Mouse (Mus musculus) gastrocnemius, adult 18-20 months (tissue): ENCODE measurements around the gene Abracl. TPM values are rescaled to one million over a fixed set of nuclear protein-coding genes. Genes with fewer than 3 reads are reported as not detected.
A peak's percentile ranks its signal among the peaks of the same experiment; 100 is the strongest.

Experiments
- DNase-seq: peaks from one replicate; pipeline ENCODE4 v3.0.0; 2021; ENCODE audit warnings: low spot score
- total RNA-seq, 2 experiments: library from RNA; stranded (reverse); gene quantifications; 2 replicates each; pipeline ENCODE4 v1.2.3; 2021

Gene Abracl
- total RNA-seq, 2 experiments from 2014 or later, result 1.9 to 2.7 TPM

DNA sequence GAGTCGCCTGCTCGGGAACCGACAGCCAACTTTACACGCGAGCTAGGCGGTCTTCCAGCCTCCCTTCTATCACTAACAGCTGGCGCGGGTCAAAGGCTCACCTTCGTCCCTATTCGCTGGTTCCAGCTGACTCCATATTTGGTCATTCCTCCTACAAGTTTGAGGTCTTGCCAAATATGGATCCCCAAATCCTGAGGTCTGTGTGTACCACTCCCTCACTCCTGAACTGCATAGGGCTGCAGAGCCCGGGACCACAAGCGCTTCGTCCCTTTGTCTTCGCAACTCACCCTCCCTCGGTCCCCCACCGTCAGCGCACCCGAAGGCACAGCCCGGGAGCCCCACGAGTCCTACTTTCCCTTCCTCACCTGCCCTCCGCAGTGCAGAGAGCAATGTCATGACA is 776 bp downstream of the Abracl start:
- peak; percentile 64 for DNase-seq

DNA sequence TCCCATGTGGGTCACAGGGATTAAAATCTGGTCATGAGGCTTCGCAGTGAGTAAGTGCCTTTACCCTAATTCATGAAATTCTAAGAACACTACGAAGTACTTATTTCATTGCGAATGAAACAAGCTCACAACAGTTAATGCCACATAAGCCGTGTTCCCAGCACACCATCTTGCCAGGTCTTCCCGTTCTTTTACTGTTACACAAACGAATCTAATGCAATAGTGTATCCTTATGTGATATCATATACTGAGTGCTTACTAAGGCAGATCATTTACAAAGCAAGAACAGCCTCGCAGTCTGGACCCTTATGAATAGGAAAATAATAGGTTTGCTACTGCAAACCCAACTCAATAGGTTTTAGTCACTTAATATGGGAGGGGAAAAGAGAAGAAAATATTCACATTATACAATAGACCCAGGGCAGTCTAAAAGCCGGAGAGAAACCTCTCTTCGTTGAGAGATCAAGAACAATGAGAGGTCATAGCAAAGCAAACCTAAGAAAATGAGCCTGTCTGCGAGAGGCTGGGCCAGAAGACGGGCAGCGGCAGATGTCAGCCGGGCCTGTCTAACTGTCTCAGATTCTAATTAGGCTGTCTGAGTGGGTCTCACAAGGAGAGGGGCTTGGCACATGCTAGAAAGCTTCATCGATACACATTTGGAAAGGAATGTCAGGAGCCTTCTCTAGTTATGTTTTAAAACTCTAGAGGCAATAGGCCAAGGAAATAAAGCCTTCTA is 1.3 kb downstream of the Abracl start:
- no peak for DNase-seq

DNA sequence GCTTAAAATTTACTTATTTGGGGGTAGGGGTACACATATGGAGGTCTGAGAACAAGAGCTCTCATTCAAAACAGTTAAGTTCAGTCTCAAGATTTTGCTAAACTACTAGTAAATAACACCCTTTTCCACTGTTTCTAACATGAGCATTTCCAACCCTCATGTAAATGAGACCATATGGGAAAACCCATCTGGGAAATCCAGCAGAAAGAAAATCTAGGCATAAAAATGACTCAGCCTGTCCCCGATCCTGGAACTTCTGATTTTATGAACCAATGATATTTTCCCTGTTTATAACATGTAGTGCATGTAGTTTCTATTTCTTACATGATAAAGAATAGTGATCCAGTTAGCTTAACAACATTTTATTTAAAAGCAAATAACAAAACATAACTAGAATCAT is 2.2 kb downstream of the Abracl start:
- no peak for DNase-seq

DNA sequence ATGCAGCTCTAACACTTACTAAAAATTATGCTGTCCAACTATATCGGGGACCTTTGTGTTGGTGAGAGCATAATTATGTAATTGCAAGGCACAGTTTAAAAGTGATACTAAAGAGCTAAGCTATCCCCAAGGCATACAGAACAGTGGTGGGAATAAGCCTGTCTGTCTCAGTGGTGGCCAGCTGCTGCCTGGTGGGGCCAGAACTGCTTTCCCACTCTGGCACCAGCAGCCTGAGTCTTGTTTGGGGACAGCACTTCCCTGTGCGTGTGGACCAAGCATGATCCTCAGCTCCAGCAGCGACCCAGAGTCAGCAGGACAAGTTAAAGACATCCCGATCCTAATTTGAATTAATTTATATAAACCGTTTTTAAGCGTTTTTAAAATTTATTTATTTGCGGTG is 2.6 kb downstream of the Abracl start:
- no peak for DNase-seq

DNA sequence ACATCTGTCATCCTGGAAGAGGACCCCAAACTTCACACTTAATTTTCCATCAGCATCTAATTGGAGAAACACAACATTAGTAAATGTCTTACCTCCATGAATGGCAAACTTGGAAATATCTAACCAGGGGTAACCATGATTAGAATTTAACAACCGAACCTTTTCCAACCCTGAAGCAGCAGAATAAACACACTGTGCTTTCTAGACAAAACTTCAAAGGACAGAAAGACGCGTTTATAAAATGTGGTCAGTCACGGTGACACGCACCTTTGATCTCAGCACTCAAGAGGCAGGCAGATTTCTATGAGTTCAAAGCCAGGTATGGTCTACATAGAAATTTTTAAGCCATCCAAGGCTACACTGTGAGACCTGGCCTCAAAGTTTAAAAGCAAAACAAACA is 11.3 kb downstream of the Abracl start:
- no peak for DNase-seq

DNA sequence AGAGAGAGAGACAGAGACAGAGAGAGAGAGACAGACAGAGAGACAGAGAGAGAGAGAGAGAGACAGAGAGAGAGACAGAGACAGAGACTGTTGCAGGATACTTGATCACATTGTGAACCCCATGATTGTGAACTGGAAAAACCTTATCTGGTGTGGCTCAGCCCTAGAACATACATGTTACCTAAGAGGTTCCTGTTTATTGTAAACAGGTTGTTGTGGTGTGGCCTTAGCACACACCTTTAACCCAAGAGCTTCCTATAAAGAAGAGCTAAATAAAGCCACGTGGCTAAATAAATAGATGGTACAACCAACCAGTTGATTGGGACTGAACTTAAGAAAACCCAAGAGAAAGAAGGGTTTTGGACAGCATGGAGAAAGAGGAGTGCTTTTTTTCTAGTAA is 13.3 kb downstream of the Abracl start:
- DNase-seq, result no peak

DNA sequence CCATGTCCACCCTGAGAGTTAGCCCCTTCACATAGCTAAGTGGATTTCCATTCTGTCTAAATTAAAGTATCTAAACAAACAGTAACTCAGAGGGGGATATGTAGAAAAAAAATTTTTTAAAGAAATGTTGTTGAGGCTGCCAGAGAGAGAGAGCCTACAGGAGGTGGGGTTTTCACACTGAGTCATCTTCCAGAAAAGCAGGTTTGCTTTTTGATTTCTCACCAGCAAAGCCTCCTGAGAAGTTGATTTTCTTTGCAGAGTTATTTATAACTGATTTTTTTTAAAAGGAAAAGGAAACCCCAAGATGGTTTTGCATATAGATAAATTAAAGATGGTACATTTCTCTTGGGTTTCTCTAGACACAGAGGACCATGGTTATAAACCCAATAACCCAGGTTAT is 15.0 kb downstream of the Abracl start:
- DNase-seq, result no peak

DNA sequence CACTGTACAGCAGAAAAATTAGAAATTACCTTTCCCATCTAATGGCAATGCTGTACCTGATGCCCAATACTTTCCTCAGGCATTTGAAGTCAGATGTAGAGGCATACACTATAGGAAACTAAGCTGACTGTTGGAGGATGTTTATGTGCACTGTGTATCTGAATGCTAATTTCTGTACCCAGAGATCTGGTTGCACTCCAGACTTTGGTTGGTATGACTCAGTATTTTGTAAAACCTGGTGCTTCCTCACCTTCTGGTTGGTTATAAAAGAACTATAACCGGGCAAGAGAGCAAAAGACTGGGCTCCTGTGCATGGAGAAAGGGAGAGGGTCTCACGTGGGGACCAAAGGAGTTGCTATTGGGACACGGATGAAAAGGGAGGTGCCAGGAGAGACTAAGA is 15.8 kb downstream of the Abracl start:
- no peak for DNase-seq

DNA sequence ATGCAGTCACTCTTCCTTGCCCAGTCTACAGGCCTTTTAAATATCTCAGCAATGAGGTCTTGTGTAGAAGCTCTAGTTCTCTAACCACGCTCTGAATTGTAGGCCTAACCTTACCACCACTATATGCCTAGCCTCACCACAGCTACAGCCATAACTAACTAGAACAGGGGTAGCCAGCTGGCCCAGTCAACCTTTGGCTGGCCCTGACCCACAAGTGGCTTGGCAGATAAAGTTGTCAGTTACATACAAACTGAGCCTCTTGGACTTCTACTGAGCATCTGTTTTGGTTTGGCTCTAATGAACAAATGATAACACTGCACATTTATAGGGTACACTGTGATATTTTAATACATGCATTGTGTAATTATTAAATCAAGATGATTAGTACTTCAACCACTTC is 16.3 kb downstream of the Abracl start:
- DNase-seq, result peak; percentile 26

DNA sequence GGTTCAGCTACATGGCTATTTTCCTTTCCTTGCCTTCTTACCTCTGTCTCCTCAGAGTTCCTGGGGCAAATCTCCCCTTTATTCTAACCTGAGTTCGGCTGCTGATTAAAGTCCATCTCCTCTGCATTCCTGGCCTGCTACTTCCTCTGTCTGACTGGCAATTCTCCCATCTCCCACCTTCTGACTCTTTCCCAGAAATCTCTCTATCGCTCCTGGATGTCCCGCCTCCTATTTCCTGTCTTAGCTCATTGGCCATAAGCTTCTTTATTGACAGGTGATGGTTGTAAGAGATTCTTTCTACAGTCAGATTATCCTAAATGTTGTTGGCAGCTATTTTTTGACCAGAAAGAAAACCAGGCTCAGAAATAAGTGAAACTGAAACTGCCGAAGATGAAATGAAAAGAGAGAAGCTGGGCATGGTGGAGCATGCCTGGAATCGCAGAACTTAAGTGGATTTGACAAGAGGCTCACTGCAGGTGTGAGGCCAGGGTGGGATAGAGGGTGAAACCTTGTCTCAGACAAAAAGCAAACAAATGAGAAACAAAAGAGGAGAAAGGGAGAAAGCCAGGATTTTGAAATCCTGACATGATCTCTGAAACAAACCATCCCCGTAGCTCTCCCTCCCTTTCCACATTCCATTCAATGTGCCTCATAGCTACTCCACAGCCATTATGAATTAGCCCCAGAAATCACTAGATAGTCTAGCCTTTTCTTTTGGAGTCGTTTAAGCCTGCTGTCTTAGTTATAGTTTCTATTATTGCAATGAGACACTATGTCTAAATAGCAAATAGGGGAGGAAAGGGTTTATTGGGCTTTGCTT is 17.7 kb downstream of the Abracl start:
- no peak for DNase-seq

DNA sequence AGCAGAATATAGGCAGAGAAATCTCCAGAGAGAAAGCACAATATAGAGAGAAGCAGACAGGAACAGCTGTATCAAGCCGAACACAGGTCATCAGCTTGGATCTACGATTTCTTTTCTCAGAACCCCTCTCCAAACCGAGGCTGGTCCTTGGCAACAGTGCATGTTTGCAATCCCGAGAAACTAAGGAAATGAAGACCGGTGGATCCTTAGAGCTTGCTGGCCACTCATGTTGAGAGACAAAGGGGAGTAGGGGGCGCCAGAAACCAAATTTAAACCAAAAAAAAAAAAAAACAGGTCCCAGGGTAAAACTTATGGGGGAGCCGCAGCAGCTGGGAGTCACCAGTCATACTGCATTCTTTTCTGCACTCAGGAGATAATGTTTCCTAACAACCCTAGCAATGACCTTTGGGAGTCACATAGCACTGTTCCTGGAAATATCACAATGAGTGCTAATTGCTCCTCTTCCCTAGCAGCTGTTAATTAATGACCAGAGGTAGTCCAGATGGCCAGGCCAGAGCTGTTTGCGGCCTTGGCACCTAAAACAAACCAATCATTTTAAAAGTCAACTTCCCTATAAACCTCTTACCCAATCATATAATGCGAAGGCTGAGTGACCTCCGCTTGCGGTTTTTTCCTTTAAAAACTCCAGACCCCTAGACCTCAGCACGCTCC is 19.0 kb downstream of the Abracl start:
- DNase-seq, result no peak

DNA sequence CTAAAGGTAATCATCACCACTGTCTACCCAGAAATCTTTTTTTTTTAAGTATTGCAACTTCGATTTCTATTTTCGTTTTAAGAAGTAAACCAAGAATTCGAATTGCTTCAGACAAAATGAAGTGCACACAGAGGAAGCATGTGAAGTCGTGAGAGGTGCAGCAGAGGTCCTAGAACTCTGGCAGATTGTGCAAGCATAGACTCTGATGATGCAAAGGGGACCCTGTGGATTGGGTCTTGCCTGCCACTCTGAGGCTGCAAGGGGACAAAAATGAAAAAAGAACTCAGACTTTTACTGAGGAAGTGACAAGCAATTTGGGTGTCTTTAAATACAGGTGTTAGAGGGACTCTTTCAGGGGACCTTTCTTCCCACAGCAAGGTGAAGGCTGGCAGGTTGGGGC is 32.5 kb downstream of the Abracl start:
- no peak for DNase-seq

DNA sequence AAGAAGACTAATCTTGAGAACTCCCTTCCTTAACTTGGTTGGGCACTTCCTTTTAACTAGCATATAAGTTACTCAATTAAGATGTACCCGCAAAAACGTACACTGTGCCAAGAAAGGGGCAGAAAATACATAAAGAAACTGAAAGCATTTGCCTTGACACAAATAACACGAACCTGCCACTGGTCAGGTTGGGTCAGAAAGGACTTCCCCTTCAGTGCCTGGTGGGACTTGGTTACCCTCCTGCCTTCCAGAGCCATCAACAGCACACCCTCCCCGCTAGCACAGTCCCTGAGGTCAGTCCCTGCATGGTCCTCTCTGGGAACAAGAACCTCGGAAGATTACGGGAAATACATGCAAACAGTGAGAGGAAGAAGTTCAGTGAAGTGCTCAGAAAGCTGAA is 34.0 kb downstream of the Abracl start:
- DNase-seq, result no peak

DNA sequence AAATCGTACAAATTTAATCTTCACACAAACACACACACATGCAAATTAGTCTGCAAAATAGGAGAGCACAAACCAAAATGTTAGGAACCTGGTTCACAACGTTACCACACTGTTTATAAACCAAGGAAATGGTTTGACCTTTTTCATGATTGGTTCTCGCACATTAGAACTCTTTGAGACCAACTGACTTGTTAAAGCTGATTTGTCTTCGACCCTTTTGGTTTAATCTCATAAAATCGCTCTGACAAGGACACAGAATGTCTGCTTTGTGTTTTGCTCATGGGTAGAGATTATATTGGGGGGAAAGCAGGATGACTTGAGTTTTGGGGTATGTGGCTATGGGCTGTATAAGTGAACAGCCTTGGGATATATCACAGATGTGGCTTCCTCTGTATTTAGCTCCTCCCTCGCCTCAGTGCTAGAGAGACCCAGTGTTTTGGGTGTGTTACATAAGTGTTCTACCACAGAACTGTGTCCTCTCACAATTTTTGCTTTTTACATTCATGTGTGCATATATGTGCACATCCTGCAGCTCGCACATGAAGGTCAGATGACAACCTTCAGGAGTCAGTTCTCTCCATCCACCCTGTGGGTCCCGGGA is 35.2 kb downstream of the Abracl start:
- DNase-seq, result no peak

DNA sequence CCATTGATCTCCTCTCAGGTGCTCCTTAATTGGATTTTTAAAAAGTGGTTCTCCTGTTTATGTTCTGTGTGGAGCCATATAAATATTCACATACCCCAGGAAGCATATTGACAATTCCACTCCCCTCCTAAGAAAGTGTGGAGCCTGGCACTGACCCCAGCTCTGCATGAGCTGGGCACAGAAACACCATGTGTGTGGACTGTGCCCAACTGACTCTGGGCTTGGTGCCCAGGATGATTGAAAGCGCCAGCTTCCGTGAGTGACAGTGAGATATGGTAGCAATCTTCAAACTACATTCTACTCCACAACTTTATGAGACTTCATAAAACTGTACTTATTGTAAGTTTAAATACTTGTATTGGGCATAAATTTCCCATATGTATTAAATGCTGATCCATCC is 39.8 kb downstream of the Abracl start:
- peak; percentile 68 for DNase-seq

DNA sequence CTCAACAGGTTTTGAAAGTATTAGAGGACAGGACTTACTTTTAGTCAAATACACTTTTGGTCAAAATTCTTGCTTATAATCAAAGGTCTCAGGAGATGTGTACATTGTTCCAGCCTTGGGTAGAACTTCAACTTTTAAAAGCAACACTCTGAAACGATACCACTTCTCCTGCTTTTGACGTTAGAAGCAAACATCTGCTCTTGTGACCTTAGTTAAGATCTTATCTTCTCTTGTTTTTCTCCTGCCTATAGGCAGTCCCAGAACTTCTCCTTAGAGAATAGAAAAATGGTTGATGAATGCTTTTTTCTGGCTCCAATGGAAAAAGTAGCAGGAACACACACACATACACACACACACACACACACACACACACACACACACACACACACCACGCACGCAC is 57.0 kb downstream of the Abracl start:
- DNase-seq, result no peak

Other genes with a start within 250 kb of the Abracl start
- 100 to 1,000 TPM; 386 to 405 TPM for gene Txlnb, start 227.1 kb downstream of the Abracl start, total RNA-seq
- gene Heca, start 75.2 kb downstream of the Abracl start, total RNA-seq, result 10 to 100 TPM; 16.3 to 22.2 TPM
- gene Reps1, start 32.6 kb upstream of the Abracl start, total RNA-seq, result 10 to 100 TPM; 24.0 to 27.8 TPM
- gene Ect2l, start 187.6 kb upstream of the Abracl start, total RNA-seq, result under 1 TPM; 0.14 to 0.30 TPM
- gene Ccdc28a, start 211.7 kb upstream of the Abracl start, total RNA-seq, result 1 to 10 TPM; 8.2 to 9.5 TPM